In genomic region chr10:18021576-18022311, GRCm38 (mm10) we compare ENCODE assay signal across 7 mouse cellular contexts. TPM values are rescaled to one million over a fixed set of nuclear protein-coding genes. Genes with fewer than 3 reads are reported as not detected.
DNase-seq lines count a peak whose midpoint lies in the region; ATAC-seq lines count a peak whose summit lies in the region.

No protein-coding gene starts in this region.

- H3K4me3 ChIP-seq in lung, embryonic 15.5 days: peak overlapping the region; percentile 83
- peak overlapping the region; percentile 76 for H3K4me3 ChIP-seq in embryonic facial prominence, embryonic 12.5 days
- H3K4me3 ChIP-seq in hindbrain, embryonic 16.5 days (ENCODE audit: low read length): peak overlapping the region; percentile 82
- peak overlapping the region; percentile 72 for H3K4me3 ChIP-seq in midbrain, embryonic 14.5 days (replicated peaks; ENCODE audit: low read depth, low read length)

- no peaks in the 10 kb centered on the region for H3K27me3 ChIP-seq in lung, embryonic 15.5 days
- no peaks in the 10 kb centered on the region for H3K27me3 ChIP-seq in embryonic facial prominence, embryonic 12.5 days
- no peaks in the 10 kb centered on the region for H3K27me3 ChIP-seq in hindbrain, embryonic 16.5 days (replicated peaks; ENCODE audit: control insufficient read depth, insufficient read depth, low read length)
- H3K27me3 ChIP-seq in midbrain, embryonic 14.5 days (ENCODE audit: control insufficient read depth, insufficient read depth, low read length): no peaks in the 10 kb centered on the region

- H3K27ac ChIP-seq in lung, embryonic 15.5 days: peak overlapping the region; percentile 97
- H3K27ac ChIP-seq in embryonic facial prominence, embryonic 12.5 days: peak overlapping the region; percentile 96
- peak overlapping the region; percentile 93 for H3K27ac ChIP-seq in hindbrain, embryonic 16.5 days (ENCODE audit: low read depth, low read length)
- H3K27ac ChIP-seq in midbrain, embryonic 14.5 days (replicated peaks; ENCODE audit: low read depth, low read length): peak overlapping the region; percentile 93

- peaks cover 16% of the 10 kb centered on the region for H3K4me1 ChIP-seq in lung, embryonic 15.5 days
- peaks cover 9% of the 10 kb centered on the region for H3K4me1 ChIP-seq in embryonic facial prominence, embryonic 12.5 days
- peaks cover 2% of the 10 kb centered on the region; the same call in 1 of the 2 replicates for H3K4me1 ChIP-seq in hindbrain, embryonic 16.5 days (ENCODE audit: control insufficient read depth, insufficient read depth, low read depth, low read length)
- peaks cover 6% of the 10 kb centered on the region; the same call in 1 of the 2 replicates for H3K4me1 ChIP-seq in midbrain, embryonic 14.5 days (ENCODE audit: control insufficient read depth, insufficient read depth, low read length)

- WGBS in lung, embryonic 15.5 days: 33% methylated on average over 14 of the region's 14 CpGs
- WGBS in embryonic facial prominence, embryonic 12.5 days: 39% methylated on average over 14 of the region's 14 CpGs
- WGBS in hindbrain, embryonic 16.5 days: 25% methylated on average over 14 of the region's 14 CpGs
- 26% methylated on average over 14 of the region's 14 CpGs for WGBS in midbrain, embryonic 14.5 days

- peak overlapping the region; percentile 76 for H3K9ac ChIP-seq in lung, embryonic 15.5 days
- peak overlapping the region; percentile 81 for H3K9ac ChIP-seq in embryonic facial prominence, embryonic 12.5 days
- peak overlapping the region; percentile 88 for H3K9ac ChIP-seq in hindbrain, embryonic 16.5 days (ENCODE audit: low read depth, low read length)
- H3K9ac ChIP-seq in midbrain, embryonic 14.5 days (replicated peaks; ENCODE audit: low read length): peak overlapping the region; percentile 83

- no peaks in the 10 kb centered on the region for H3K9me3 ChIP-seq in lung, embryonic 15.5 days
- no peaks in the 10 kb centered on the region for H3K9me3 ChIP-seq in embryonic facial prominence, embryonic 12.5 days
- no peaks in the 10 kb centered on the region for H3K9me3 ChIP-seq in hindbrain, embryonic 16.5 days (ENCODE audit: control insufficient read depth, low read length)
- H3K9me3 ChIP-seq in midbrain, embryonic 14.5 days (ENCODE audit: control insufficient read depth, low read length): no peaks in the 10 kb centered on the region

- H3K36me3 ChIP-seq in lung, embryonic 15.5 days: peaks cover 13% of the 10 kb centered on the region; the same call in 1 of the 2 replicates
- H3K36me3 ChIP-seq in embryonic facial prominence, embryonic 12.5 days: peaks cover 14% of the 10 kb centered on the region
- no peaks in the 10 kb centered on the region for H3K36me3 ChIP-seq in hindbrain, embryonic 16.5 days (ENCODE audit: control insufficient read depth, insufficient read depth, low read length)
- H3K36me3 ChIP-seq in midbrain, embryonic 14.5 days (ENCODE audit: control insufficient read depth, insufficient read depth, low read length): peaks cover 13% of the 10 kb centered on the region; the same call in 1 of the 2 replicates

- peak overlapping the region; percentile 58 for H3K4me2 ChIP-seq in lung, embryonic 15.5 days
- H3K4me2 ChIP-seq in embryonic facial prominence, embryonic 12.5 days (replicated peaks): peak overlapping the region; percentile 60
- peak overlapping the region; percentile 71 for H3K4me2 ChIP-seq in hindbrain, embryonic 16.5 days (ENCODE audit: low read length)
- H3K4me2 ChIP-seq in midbrain, embryonic 14.5 days (ENCODE audit: low read length): peak overlapping the region; percentile 67

- no peak; the same call in 1 of the 2 replicates for ATAC-seq in lung, embryonic 15.5 days (ENCODE audit: borderline replicate concordance, extremely low read depth, low FRiP score, low TSS enrichment)
- ATAC-seq in embryonic facial prominence, embryonic 12.5 days (ENCODE audit: insufficient number of reproducible peaks, insufficient read depth, low FRiP score, low TSS enrichment): no peak
- peak; percentile 53 for ATAC-seq in hindbrain, embryonic 16.5 days
- peak; percentile 53; the same call in 1 of the 2 replicates for ATAC-seq in midbrain, embryonic 14.5 days (ENCODE audit: low FRiP score, low TSS enrichment)

- no peak for DNase-seq in lung, postnatal 36 days
- DNase-seq in midbrain, embryonic 14.5 days: peak; percentile 46
- DNase-seq in spleen, adult 18-20 months: no peak
- DNase-seq in spleen, postnatal 10 days (ENCODE audit: low spot score in 2 of 2): no peak

RNA-seq across cellular contexts. Expression of gene Abracl, which starts 1.3 kb away (rescaled TPM):
- 127 and 136 TPM in 2 replicates for polyA plus RNA-seq in lung, embryonic 15.5 days (2015; fragmentation: Nextera tagmentation; extraction: Ambion mirVana)
- 153 and 159 TPM in 2 replicates for polyA plus RNA-seq in embryonic facial prominence, embryonic 12.5 days (2016; fragmentation: Nextera tagmentation; extraction: Ambion mirVana)
- polyA plus RNA-seq in hindbrain, embryonic 16.5 days (2015; fragmentation: Nextera tagmentation; extraction: Ambion mirVana): 51.6 and 51.7 TPM in 2 replicates
- polyA plus RNA-seq in midbrain, embryonic 14.5 days (2014; fragmentation: Nextera tagmentation; extraction: Ambion mirVana): 69.0 and 90.6 TPM in 2 replicates

RNA-seq across cellular contexts. Expression of gene Reps1, which starts 33.9 kb away (rescaled TPM):
- polyA plus RNA-seq in lung, embryonic 15.5 days (2015; fragmentation: Nextera tagmentation; extraction: Ambion mirVana): 21.2 and 21.9 TPM in 2 replicates
- polyA plus RNA-seq in embryonic facial prominence, embryonic 12.5 days (2016; fragmentation: Nextera tagmentation; extraction: Ambion mirVana): 23.8 and 32.7 TPM in 2 replicates
- polyA plus RNA-seq in hindbrain, embryonic 16.5 days (2015; fragmentation: Nextera tagmentation; extraction: Ambion mirVana): 11.7 and 15.2 TPM in 2 replicates
- 23.1 and 27.5 TPM in 2 replicates for polyA plus RNA-seq in midbrain, embryonic 14.5 days (2014; fragmentation: Nextera tagmentation; extraction: Ambion mirVana)

Comparison
In these comparisons a context has a peak if more than half of its experiments do, and no peak if none do; other contexts are left out.
1. ATAC-seq: peak in hindbrain, embryonic 16.5 days (single experiment) and midbrain, embryonic 14.5 days (single experiment); none in lung, embryonic 15.5 days (single experiment) and embryonic facial prominence, embryonic 12.5 days (single experiment).
2. Peak in every context shown above with its lines, with median percentiles within 50 percentile points of each other: H3K27ac ChIP-seq, H3K4me2 ChIP-seq, H3K4me3 ChIP-seq and H3K9ac ChIP-seq.